Mouse (Mus musculus): ENCODE data around the gene Acpp. TPM values are rescaled to one million over a fixed set of nuclear protein-coding genes. Genes with fewer than 3 reads are reported as not detected.

The Acpp gene
- polyA plus RNA-seq, 1 experiment from 2014 or later, result 0.16 TPM

DNA sequence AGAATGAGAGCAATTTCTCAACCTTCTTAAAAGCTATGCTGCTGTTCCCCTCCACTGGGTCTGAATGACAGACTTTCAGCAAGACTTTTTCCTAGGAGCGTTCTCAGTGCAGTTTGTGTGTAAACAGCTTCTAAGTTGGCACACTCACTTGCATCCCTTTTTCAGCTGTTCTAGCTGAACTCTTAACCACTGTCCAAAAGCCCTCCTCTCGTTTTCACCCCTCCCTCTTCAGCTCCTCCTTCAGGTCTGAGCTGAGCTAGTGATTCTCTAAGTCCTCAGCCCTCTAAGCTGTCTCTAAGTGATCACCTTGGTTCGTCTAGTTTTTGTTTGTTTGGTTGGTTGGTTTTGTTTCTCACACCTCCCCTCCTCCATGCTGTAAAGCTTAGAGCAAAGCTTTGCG, 77.2 kb downstream of the Acpp start:
- Histone ChIP-seq H3K4me3 (no peak overlapping the region), H3K27me3 (ENCODE audit: low read depth, poor library complexity, severe bottlenecking) (no peaks in the 10 kb centered on the region), H3K36me3 (no peaks in the 10 kb centered on the region), H3K27ac (replicated peaks) (no peak overlapping the region), H3K9me3 (replicated peaks) (no peaks in the 10 kb centered on the region), H3K4me1 (peaks cover 31% of the 10 kb centered on the region)
- no peak for DNase-seq (ENCODE audit: low spot score)
- 56% methylated on average over 4 of the region's 4 CpGs for WGBS

DNA sequence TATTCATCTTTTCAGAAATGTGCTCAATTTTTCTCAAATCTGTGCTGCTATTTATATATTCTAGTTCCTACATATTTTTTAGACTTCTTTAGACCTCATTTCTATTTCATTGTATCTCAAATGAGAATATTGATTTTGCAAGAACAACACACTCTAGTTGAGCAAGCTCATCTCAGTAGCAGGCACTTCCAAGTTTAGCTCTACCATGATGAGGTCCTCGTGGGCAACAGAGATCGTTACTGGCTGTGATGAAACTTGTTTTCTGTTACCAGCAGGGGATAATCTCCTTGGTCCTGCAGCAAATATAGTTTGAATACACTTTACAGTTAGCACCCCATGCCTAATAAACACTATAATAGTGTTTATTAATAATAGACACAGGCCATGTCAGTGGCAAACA, 81.5 kb downstream of the Acpp start:
- H3K4me3 ChIP-seq, result no peak overlapping the region
- no peak overlapping the region for H3K27ac ChIP-seq (replicated peaks)
- peaks cover 15% of the 10 kb centered on the region for H3K4me1 ChIP-seq
- 73% methylated on average over 2 of the region's 2 CpGs for WGBS
- H3K9me3 ChIP-seq (replicated peaks), result no peaks in the 10 kb centered on the region
- H3K36me3 ChIP-seq, result no peaks in the 10 kb centered on the region
- DNase-seq (ENCODE audit: low spot score), result no peak
- H3K27me3 ChIP-seq (ENCODE audit: low read depth, poor library complexity, severe bottlenecking), result no peaks in the 10 kb centered on the region

DNA sequence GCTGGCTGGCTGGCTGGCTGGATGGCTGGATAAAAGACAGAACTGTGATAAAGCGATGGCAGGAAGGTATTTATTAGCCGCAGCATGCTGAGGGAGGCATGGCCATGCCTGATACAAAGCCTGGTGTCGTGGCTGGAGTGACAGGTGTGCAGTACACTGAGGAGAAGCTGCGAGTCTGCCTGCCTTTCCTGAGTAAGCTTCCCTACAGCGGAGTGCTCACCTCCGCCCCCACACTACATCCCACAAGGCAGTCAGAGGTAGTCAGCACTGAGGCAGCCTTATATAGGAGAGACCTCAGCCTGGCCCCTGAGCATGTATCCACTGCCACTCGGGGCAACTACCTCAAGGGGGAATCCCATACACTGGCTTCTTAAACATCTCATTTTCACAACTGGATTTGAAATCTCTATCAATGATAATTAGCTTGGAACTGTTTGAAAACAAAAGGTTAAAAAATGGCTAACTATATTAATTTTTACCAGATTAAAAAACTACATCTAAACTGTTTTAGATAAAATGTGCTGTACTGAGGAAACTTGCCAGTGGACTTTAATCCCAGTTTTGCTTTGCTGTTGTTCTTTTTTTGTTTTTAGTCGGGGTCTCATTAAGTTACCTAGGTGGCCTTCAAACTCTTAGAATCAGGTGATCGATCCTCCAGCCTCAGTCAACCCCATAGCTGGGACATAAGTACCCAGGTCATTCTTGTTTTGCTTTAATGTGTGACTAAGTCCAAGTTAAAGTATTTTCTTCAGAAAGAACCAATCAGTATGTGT, 83.0 kb downstream of the Acpp start:
- H3K27ac ChIP-seq (replicated peaks), result no peak overlapping the region
- H3K27me3 ChIP-seq (ENCODE audit: low read depth, poor library complexity, severe bottlenecking), result no peaks in the 10 kb centered on the region
- no peaks in the 10 kb centered on the region for H3K9me3 ChIP-seq (replicated peaks)
- H3K4me1 ChIP-seq, result 0 out of 2 replicates have a peak, but pooled peaks cover 6% of the 10 kb centered on the region
- no peak for DNase-seq (ENCODE audit: low spot score)
- 73% methylated on average over 9 of the region's 9 CpGs for WGBS
- H3K4me3 ChIP-seq, result no peak overlapping the region
- no peaks in the 10 kb centered on the region for H3K36me3 ChIP-seq

DNA sequence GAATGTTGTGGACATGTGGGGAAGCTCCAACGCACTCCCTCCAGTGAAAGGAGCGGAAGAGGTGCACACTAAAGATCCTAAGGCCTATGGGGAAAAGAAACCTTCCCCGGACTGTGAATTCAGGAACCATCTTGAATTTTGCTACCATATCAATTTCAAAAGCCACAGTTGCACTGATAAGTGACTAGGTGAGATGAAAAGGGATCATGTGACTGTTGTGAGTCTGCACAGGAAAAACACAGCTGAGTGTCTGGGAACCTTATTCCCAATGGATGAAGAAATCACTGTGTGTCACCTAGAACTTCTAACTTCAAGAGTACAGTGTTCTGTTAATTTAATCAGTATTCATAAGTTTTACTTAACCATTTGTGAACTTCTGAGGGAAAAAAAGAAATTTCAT, 84.9 kb downstream of the Acpp start:
- H3K4me3 ChIP-seq, result no peak overlapping the region
- H3K27ac ChIP-seq (replicated peaks), result no peak overlapping the region
- 0 out of 2 replicates have a peak, but pooled peaks cover 6% of the 10 kb centered on the region for H3K4me1 ChIP-seq
- no peaks in the 10 kb centered on the region for H3K27me3 ChIP-seq (ENCODE audit: low read depth, poor library complexity, severe bottlenecking)
- H3K9me3 ChIP-seq (replicated peaks), result no peaks in the 10 kb centered on the region
- WGBS, result 94% methylated on average over 3 of the region's 3 CpGs
- H3K36me3 ChIP-seq, result no peaks in the 10 kb centered on the region
- no peak for DNase-seq (ENCODE audit: low spot score)

DNA sequence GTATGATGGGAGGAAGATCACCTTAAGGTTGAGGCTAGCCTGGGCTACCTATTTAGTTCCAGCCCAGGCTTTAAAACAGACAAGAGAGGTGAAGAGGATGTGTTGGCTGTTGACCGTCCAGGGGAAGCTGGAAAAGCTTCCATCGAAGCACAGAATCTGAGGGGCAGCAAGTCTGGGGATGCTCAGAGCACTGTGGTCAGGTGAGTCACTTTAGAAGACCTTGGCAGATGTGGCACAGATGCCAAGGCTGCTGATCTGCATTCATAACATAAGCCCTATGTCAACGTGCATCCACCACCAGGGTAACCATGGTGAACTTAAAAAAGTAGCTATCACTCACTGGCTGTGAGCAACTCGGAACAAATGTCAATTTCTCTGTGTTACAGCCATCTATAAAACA, 85.9 kb downstream of the Acpp start:
- H3K36me3 ChIP-seq, result peaks cover 3% of the 10 kb centered on the region

DNA sequence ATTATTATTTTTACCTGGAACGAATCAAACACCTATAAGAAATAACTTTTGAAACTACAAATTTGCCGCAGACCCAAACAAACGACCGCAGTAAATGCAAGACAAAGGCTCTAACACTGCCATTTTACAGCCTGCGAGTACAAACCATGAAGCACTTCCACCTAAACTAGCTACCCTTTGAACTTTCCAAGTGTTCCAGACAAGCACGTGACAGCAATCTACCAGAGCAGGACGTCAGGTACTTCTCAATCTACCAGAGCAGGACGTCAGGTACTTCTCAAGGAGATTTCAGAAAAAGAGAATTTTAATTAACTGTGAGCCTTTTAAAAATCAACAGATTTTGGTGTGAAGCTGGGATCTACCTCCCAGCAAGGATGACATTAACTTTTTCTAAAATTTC, 86.4 kb downstream of the Acpp start:
- Histone ChIP-seq H3K27me3 (ENCODE audit: low read depth, poor library complexity, severe bottlenecking) (no peaks in the 10 kb centered on the region), H3K27ac (replicated peaks) (no peak overlapping the region), H3K4me1 (0 out of 2 replicates have a peak, but pooled peaks cover 3% of the 10 kb centered on the region), H3K9me3 (replicated peaks) (no peaks in the 10 kb centered on the region), H3K36me3 (peaks cover 8% of the 10 kb centered on the region), H3K4me3 (no peak overlapping the region)
- DNase-seq (ENCODE audit: low spot score), result no peak
- WGBS, result 90% methylated on average over 8 of the region's 8 CpGs

More for the DNA sequence above, 85.9 kb downstream of the Acpp start:
- Histone ChIP-seq H3K4me1 (0 out of 2 replicates have a peak, but pooled peaks cover 3% of the 10 kb centered on the region), H3K4me3 (no peak overlapping the region), H3K9me3 (replicated peaks) (no peaks in the 10 kb centered on the region), H3K27ac (replicated peaks) (no peak overlapping the region), H3K27me3 (ENCODE audit: low read depth, poor library complexity, severe bottlenecking) (no peaks in the 10 kb centered on the region)
- 90% methylated on average over 4 of the region's 4 CpGs for WGBS
- DNase-seq (ENCODE audit: low spot score), result no peak

DNA sequence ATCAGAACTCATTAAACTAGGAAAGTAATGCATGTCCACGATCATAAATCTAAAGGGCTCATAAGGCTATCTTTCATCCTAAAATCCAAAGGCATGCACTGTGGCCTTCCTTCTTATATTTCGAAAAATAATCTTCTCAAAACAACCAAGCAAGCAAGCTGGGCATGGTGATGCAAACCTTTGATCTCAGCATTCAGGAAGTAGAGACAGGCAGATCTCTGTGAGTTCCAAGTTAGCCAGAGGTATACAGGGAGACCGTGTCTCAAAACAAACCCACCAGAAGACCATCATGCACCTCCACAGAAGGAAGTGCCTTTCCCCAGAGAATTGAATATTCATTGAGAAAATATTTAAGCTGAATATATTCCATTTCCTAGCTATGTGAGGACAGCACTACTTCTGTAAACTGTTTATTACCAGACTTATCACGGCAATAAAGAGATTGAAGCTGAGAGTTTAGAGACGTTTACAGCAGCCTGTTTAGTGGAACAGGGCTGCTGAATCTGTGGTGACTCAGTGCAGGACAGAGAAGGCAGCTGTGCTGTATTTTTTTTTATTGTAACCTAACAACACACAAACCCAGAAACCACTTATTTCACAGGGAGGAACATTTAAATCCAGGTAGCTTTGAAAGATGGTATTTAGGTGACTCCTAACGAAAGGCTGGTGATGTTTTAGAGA, 90.1 kb downstream of the Acpp start:
- no peak overlapping the region for H3K4me3 ChIP-seq
- no peak for DNase-seq (ENCODE audit: low spot score)
- 89% methylated on average over 6 of the region's 6 CpGs for WGBS
- no peaks in the 10 kb centered on the region for H3K4me1 ChIP-seq
- H3K27ac ChIP-seq (replicated peaks), result no peak overlapping the region
- H3K36me3 ChIP-seq, result peaks cover 25% of the 10 kb centered on the region
- H3K9me3 ChIP-seq (replicated peaks), result no peaks in the 10 kb centered on the region
- no peaks in the 10 kb centered on the region for H3K27me3 ChIP-seq (ENCODE audit: low read depth, poor library complexity, severe bottlenecking)

DNA sequence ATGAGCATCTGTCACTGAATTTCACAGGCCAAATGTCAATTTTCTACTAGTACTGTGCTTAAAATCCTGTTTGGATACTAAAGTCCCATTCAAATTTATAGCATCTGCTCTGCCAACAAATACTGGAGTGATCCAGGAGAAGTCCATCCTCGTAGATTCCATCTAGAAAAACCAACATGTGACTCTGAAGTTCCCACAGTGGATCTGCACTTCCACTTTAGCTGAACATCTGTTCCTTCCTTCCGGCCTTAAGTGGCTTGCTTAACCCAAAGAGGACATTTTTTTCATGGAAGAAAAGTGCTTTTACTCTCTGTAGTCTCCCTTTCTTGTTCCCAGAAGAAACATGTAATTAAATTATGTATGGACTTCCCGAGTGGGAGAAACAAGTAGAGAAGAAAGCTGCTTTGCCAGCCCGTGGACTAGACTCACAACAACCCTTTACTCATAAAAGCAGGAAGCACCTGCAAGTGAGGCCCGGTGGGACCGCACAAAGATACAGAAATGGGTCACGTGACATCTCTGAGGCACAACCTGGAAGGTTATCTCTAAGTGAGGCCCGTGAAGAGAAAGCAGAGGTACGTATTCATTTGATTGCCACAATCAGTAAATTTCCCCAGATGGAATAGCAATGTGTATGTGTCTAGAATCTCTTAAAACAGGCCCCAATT, 93.6 kb downstream of the Acpp start:
- Histone ChIP-seq H3K4me1 (no peaks in the 10 kb centered on the region), H3K9me3 (replicated peaks) (no peaks in the 10 kb centered on the region), H3K27ac (replicated peaks) (no peak overlapping the region), H3K36me3 (peaks cover 45% of the 10 kb centered on the region), H3K4me3 (no peak overlapping the region), H3K27me3 (ENCODE audit: low read depth, poor library complexity, severe bottlenecking) (no peaks in the 10 kb centered on the region)
- WGBS, result 93% methylated on average over 9 of the region's 9 CpGs
- no peak for DNase-seq (ENCODE audit: low spot score)

DNA sequence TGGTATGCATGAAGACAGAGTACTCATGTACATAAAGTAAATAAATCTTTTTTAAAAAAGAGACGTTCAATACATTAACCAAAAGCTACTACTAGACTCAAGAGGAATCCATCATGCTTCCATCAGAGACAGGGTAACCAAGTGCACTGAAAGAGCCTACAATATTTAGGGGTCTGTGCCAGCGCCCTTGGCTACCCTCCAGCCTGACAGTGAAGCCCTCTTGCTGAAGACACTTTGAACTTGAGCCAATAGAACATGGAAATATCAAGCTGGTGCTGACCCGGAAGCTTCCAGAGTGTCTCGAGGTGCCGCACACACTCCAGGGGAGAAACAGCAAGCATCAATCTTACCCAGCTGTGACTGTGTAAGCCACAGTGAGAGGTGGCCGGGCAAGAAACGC, 97.4 kb downstream of the Acpp start:
- no peak overlapping the region for H3K27ac ChIP-seq (replicated peaks)
- no peaks in the 10 kb centered on the region for H3K27me3 ChIP-seq (ENCODE audit: low read depth, poor library complexity, severe bottlenecking)
- no peaks in the 10 kb centered on the region for H3K4me1 ChIP-seq
- peaks cover 57% of the 10 kb centered on the region for H3K36me3 ChIP-seq
- no peak overlapping the region for H3K4me3 ChIP-seq
- DNase-seq (ENCODE audit: low spot score), result no peak
- no peaks in the 10 kb centered on the region for H3K9me3 ChIP-seq (replicated peaks)
- WGBS, result 95% methylated on average over 7 of the region's 7 CpGs

DNA sequence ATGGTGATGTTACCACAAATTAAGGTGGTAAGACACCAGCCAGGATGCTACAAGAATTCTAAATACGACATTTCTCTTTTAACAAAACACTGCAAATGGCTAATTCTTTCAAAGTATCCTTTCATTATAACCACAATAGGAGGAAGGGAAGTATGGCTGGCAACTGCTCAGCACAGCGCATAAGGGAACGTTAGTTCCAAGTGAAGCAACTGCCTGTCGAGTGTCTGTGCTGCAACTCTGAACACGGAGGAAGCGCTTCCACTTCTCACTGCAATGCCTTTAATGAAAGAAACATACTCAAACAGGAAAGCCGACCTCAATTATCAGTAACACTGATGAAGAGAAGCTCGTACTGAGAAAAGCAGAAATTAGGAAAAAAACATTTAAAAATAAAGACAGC, 98.5 kb downstream of the Acpp start:
- H3K27me3 ChIP-seq (ENCODE audit: low read depth, poor library complexity, severe bottlenecking), result no peaks in the 10 kb centered on the region
- H3K4me3 ChIP-seq, result no peak overlapping the region
- H3K27ac ChIP-seq (replicated peaks), result no peak overlapping the region
- WGBS, result 94% methylated on average over 8 of the region's 8 CpGs
- DNase-seq (ENCODE audit: low spot score), result no peak
- no peaks in the 10 kb centered on the region for H3K4me1 ChIP-seq
- peaks cover 67% of the 10 kb centered on the region for H3K36me3 ChIP-seq
- no peaks in the 10 kb centered on the region for H3K9me3 ChIP-seq (replicated peaks)
